Mouse (Mus musculus) liver, adult 2 months (tissue): ENCODE measurements around the gene Hbb-bt. TPM values are rescaled to one million over a fixed set of nuclear protein-coding genes. Genes with fewer than 3 reads are reported as not detected.
A peak's percentile ranks its signal among the peaks of the same experiment; 100 is the strongest.
"Not testable (repeated sequence)": the region's sequence is repeated elsewhere in the genome, so short reads cannot be mapped to it uniquely, and the experiment has no call there.

Experiments
- DNase-seq: peaks from one replicate; pipeline ENCODE4 v3.0.0-alpha.2; 2011; ENCODE audit warnings: low read depth, low spot score; ENCODE audit errors: extremely low read depth
- H3K27ac ChIP-seq: fragments of 200-500 bp; replicated peaks from 2 replicates; pipeline ENCODE4 v1.5.1; 2012; ENCODE audit warnings: low read depth, mild to moderate bottlenecking, control low read depth, inconsistent platforms, low read length; ENCODE audit not compliant: insufficient read depth
- H3K27me3 ChIP-seq: fragments of 200-500 bp; 2 replicates; pipeline ENCODE4 v1.6.1; 2012; ENCODE audit warnings: mild to moderate bottlenecking, moderate library complexity, low read length, inconsistent platforms; ENCODE audit not compliant: control insufficient read depth, insufficient read depth
- H3K36me3 ChIP-seq: fragments of 200-500 bp; 2 replicates; pipeline ENCODE4 v1.6.1; 2012; ENCODE audit warnings: low read length, inconsistent platforms; ENCODE audit not compliant: control insufficient read depth, insufficient read depth
- H3K4me1 ChIP-seq: fragments of 200-500 bp; 2 replicates; pipeline ENCODE4 v1.6.1; 2011; ENCODE audit warnings: low read length; ENCODE audit not compliant: control insufficient read depth, insufficient read depth
- H3K4me3 ChIP-seq: fragments of 200-500 bp; 2 replicates; pipeline ENCODE4 v1.5.1; 2011; ENCODE audit warnings: low read depth, mild to moderate bottlenecking, control low read depth, low read length, moderate library complexity; ENCODE audit not compliant: insufficient read depth
- H3K79me2 ChIP-seq: fragments of 200-500 bp; 2 replicates; pipeline ENCODE4 v1.6.1; 2012; ENCODE audit warnings: inconsistent platforms, mild to moderate bottlenecking, low read length, moderate library complexity; ENCODE audit not compliant: control insufficient read depth, insufficient read depth
- H3K9ac ChIP-seq: fragments of 200-500 bp; 2 replicates; pipeline ENCODE4 v1.6.1; 2012; ENCODE audit warnings: low read depth, mild to moderate bottlenecking, control low read depth, inconsistent platforms, low read length
- CTCF ChIP-seq: fragments of 200-500 bp; IDR thresholded peaks from 2 replicates; pipeline ENCODE4 v1.5.1; 2011; ENCODE audit warnings: low read depth, low read length, control low read depth
- POLR2A ChIP-seq: fragments of 200-500 bp; IDR thresholded peaks from 2 replicates; pipeline ENCODE4 v1.6.1; 2011; ENCODE audit warnings: low read length, control low read depth; ENCODE audit not compliant: insufficient read depth; ENCODE audit errors: extremely low read depth
- WGBS: fragments of 180-500 bp; shearing (Covaris S2); methylation state at CpG from one replicate; pipeline ENCODE4 v1.1.7; 2018; 5-methylcytosine and 5-hydroxymethylcytosine counted together
- polyA plus RNA-seq: library from polyadenylated mRNA; depleted of rRNA; stranded (reverse); fragments of >200 nt; gene quantifications from 2 replicates; pipeline ENCODE4 v1.2.3, GENCODE M21; 2012
- total RNA-seq: library from RNA; depleted of rRNA; stranded (reverse); fragments of >200 nt; gene quantifications from 2 replicates; pipeline ENCODE4 v1.2.3, GENCODE M21; 2014

Gene Hbb-bt
- total and polyA plus RNA-seq, 2 experiments = 75.5 to 116 TPM

DNA sequence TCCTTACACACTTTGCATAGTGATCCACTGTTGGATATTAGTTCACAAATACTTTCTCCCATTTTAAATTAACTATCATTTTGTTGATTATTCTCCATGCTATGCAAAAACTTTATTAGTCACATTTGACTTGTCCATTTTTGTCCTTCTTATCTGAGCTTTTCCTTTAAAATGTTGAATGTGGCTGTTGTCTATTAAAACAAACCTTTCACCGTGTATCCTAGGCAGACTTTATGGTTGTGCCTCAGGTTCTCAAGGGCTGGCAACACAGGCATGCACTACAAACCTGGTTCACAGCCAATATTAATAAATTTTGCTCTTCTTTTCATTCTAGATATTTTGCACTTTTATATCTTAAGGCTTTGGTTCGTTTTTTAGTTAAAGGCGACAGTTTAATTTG is 3.0 kb downstream of the Hbb-bt start:
- Histone ChIP-seq H3K36me3 (no peaks in the 10 kb centered on the region), H3K4me3 (no peak overlapping the region), H3K79me2 (no peaks in the 10 kb centered on the region), H3K4me1 (no peaks in the 10 kb centered on the region), H3K27me3 (no peaks in the 10 kb centered on the region), H3K27ac (no peak overlapping the region), H3K9ac (no peak overlapping the region)
- no peak for DNase-seq
- TF ChIP-seq CTCF = no peak
- no peak for TF ChIP-seq POLR2A
- 74% methylated on average over 3 of the region's 3 CpGs for WGBS

DNA sequence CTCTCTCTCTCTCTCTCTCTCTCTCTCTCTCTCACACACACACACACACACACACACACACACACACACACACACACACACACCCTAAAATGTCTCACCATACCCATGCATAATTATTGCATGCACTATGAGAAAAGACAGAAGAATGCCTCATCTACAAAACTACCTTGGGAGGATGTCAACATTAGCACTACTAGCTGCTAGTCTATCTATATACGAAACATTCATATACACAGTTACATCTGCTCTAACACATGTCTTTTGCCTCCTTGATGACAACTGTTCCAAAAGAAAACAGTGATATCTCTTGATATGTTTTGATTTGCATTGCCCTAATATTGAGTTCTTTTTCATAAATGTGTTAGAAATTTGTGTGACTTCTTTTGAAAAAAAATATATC is 3.5 kb downstream of the Hbb-bt start:
- Histone ChIP-seq H3K27me3 (no peaks in the 10 kb centered on the region), H3K4me3 (no peak overlapping the region), H3K9ac (no peak overlapping the region), H3K4me1 (no peaks in the 10 kb centered on the region), H3K79me2 (no peaks in the 10 kb centered on the region), H3K36me3 (no peaks in the 10 kb centered on the region), H3K27ac (no peak overlapping the region)
- no peak for DNase-seq
- TF ChIP-seq POLR2A (no peak), CTCF (no peak)
- WGBS = 73% methylated on average over 1 of the region's 1 CpGs

DNA sequence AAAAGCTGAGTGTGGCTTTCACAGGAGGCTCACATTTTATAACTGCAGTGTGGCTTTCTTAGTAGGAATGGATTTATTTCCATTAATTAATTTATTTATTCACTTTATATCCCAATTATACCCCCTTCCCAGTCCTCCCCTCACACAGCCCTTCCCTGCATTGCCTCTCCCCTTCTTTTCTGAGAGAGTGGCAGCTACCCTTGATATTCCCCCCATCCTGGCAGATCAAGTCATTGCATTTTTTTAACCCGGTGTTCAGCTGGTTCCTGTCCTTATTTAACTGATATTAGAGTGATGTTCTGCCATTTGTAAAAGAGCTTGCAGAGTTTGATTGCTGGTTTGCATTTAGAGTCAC is 4.0 kb downstream of the Hbb-bt start:
- Histone ChIP-seq H3K36me3 (no peaks in the 10 kb centered on the region), H3K27ac (no peak overlapping the region), H3K79me2 (no peaks in the 10 kb centered on the region), H3K4me3 (no peak overlapping the region), H3K9ac (no peak overlapping the region), H3K27me3 (no peaks in the 10 kb centered on the region), H3K4me1 (no peaks in the 10 kb centered on the region)
- no peak for DNase-seq
- WGBS = 67% methylated on average over 1 of the region's 1 CpGs
- no peak for TF ChIP-seq POLR2A
- no peak for TF ChIP-seq CTCF

DNA sequence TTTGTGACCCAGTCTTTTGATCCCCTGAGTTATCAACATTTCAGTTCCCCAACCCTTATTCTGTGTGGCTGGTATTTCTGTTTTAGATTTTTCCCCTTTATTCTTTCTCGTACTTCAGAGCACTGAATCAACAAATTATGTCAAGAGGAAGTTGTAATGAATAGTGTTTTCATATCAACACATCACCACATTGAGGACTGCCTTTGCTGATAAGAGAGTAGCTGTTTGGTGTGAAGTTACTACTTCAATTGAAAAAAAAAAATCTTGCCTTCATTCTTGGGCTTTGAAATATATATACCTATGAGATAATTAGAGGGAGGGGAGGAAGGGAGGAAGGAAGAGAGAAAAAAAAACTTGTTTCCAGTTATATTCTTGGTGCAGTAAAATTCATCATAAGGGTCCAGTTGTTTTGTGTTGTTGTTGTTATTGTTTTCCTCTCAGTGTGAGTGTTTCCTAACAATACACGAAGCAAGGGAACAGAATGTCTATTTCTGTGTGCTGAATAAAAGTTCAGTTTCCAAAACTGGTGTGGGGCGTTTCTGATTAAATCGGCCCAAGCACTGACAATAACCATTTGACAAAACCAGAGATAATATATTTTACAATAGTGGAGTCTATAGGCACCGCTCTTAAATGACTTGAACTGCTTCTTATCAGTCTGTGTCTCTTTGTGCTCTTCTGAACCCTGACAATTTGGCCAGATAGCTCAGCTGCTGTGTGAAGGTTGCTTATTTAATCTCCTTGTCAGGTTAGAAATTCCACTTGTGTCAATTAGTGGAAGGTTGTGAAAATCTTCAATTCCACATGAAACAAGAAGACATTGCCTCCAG is 4.6 kb downstream of the Hbb-bt start:
- H3K36me3 ChIP-seq = no peaks in the 10 kb centered on the region
- no peak for TF ChIP-seq POLR2A
- TF ChIP-seq CTCF = no peak
- no peaks in the 10 kb centered on the region for H3K4me1 ChIP-seq
- no peak for DNase-seq
- H3K27ac ChIP-seq = no peak overlapping the region
- no peak overlapping the region for H3K9ac ChIP-seq
- no peak overlapping the region for H3K4me3 ChIP-seq
- no peaks in the 10 kb centered on the region for H3K79me2 ChIP-seq
- 44% methylated on average over 5 of the region's 5 CpGs for WGBS
- no peaks in the 10 kb centered on the region for H3K27me3 ChIP-seq

DNA sequence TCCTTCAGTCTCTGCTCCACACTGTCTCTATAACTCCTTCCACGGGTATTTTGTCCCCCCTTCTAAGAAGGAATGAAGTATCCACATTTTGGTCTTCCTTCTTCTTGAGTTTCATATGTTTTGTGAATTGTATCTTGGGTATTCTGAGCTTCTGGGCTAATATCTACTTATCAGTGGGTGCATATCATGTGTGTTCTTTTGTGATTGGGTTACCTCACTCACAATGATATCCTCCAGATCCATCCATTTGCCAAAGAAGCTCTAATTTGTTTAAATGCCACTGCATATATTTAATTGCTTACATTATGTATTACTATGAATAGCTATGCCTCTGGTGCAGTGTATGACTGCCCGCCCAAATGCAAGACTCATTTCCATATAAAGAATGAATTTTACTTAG is 5.7 kb downstream of the Hbb-bt start:
- not testable (repeated sequence) for H3K27ac ChIP-seq, H3K36me3 ChIP-seq, H3K4me1 ChIP-seq, DNase-seq, H3K27me3 ChIP-seq, H3K9ac ChIP-seq, H3K79me2 ChIP-seq, H3K4me3 ChIP-seq
- 44% methylated on average over 2 of the region's 2 CpGs for WGBS

DNA sequence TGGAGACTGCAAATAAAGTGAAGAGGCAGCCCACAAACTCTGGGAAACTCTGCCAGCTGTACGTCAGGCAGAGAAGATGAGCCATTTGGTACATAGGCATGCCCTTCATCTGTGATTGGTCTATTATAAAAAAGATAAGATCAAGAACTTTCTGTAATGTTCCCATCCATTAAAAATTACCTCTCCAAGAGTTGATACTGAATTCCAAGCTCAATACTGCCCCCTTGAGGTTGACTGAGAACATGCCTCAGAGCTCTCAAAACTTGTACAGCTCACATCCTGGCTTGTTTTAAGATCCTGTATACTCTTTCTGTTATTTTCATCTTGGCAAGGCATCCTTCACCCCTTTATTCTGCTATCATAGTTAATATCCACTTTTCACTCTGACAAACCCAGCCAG is 6.9 kb downstream of the Hbb-bt start:
- H3K36me3 ChIP-seq = no peaks in the 10 kb centered on the region
- no peak overlapping the region for H3K9ac ChIP-seq
- H3K79me2 ChIP-seq = no peaks in the 10 kb centered on the region
- peak; percentile 36 for TF ChIP-seq CTCF
- TF ChIP-seq POLR2A = no peak
- no peak overlapping the region for H3K27ac ChIP-seq
- peak; percentile 29 for DNase-seq
- no peaks in the 10 kb centered on the region for H3K4me1 ChIP-seq
- H3K4me3 ChIP-seq = no peak overlapping the region
- WGBS = 72% methylated on average over 1 of the region's 1 CpGs
- H3K27me3 ChIP-seq = no peaks in the 10 kb centered on the region
